10 mouse cellular contexts compared by ENCODE assay signal in genomic region chr13:36583481-36584151, GRCm38 (mm10).
DNase-seq lines count a peak whose midpoint lies in the region; ATAC-seq and TF ChIP-seq lines count a peak whose summit lies in the region.
"Had no signal": no experiment of that assay in that cellular context is flagged by ENCODE, and none has a peak within 500 bp of the region (broad histone marks: within the 10 kb centered on the region; RNA-seq: fewer than 3 reads in every experiment).

No protein-coding gene starts in this region.

- H3K36me3 ChIP-seq in liver, adult 2 months (ENCODE audit: control insufficient read depth, insufficient read depth, low read length) = no peaks in the 10 kb centered on the region
- H3K36me3 ChIP-seq in embryonic facial prominence, embryonic 14.5 days (ENCODE audit: control insufficient read depth, insufficient read depth, low read length) = no peaks in the 10 kb centered on the region
- no peaks in the 10 kb centered on the region for H3K36me3 ChIP-seq in limb, embryonic 10.5 days
- H3K36me3 ChIP-seq in neural tube, embryonic 14.5 days (ENCODE audit: control insufficient read depth, insufficient read depth, low read length) = no peaks in the 10 kb centered on the region
- H3K36me3 ChIP-seq: liver, embryonic 13.5 days had no signal

- no peaks in the 10 kb centered on the region for H3K79me2 ChIP-seq in liver, adult 2 months (ENCODE audit: control insufficient read depth, insufficient read depth, low read length)

- peaks cover 13% of the 10 kb centered on the region for H3K4me1 ChIP-seq in liver, adult 2 months (ENCODE audit: control insufficient read depth, insufficient read depth, low read length)
- H3K4me1 ChIP-seq in embryonic facial prominence, embryonic 14.5 days (ENCODE audit: control insufficient read depth, insufficient read depth, low read length) = peaks cover 17% of the 10 kb centered on the region
- peaks cover 39% of the 10 kb centered on the region for H3K4me1 ChIP-seq in limb, embryonic 10.5 days
- peaks cover 23% of the 10 kb centered on the region for H3K4me1 ChIP-seq in neural tube, embryonic 14.5 days (ENCODE audit: control insufficient read depth, insufficient read depth, low read length)

- H3K9me3 ChIP-seq in embryonic facial prominence, embryonic 14.5 days (ENCODE audit: control insufficient read depth, low read length) = peaks cover 5% of the 10 kb centered on the region; the same call in 1 of the 2 replicates
- H3K9me3 ChIP-seq in limb, embryonic 10.5 days (replicated peaks) = no peaks in the 10 kb centered on the region
- no peaks in the 10 kb centered on the region for H3K9me3 ChIP-seq in neural tube, embryonic 14.5 days (ENCODE audit: control insufficient read depth, low read length)
- H3K9me3 ChIP-seq: liver, embryonic 13.5 days had no signal

- no peak for DNase-seq in liver, adult 2 months (ENCODE audit: extremely low read depth, low read depth, low spot score)
- no peak for DNase-seq in liver
- DNase-seq in embryonic facial prominence, embryonic 14.5 days (ENCODE audit: low spot score) = peak; percentile 29
- peak; percentile 71 for DNase-seq in limb, embryonic 10.5 days (ENCODE audit: low spot score)
- DNase-seq in right cerebral cortex, postnatal 10 days (ENCODE audit: low spot score in 2 of 2) = no peak
- no peak for DNase-seq in layer of hippocampus, adult 2 months (ENCODE audit: low spot score in 2 of 2)
- DNase-seq: liver, embryonic 13.5 days; thymus, adult 18-20 months had no signal

- no peak for TF ChIP-seq CTCF in liver, adult 2 months (IDR thresholded peaks at IDR 0.05; ENCODE audit: low read depth, low read length)
- TF ChIP-seq CTCF in layer of hippocampus, adult 2 months (conservative IDR thresholded peaks at IDR 0.05) = no peak

- H3K27ac ChIP-seq in liver, adult 2 months (replicated peaks; ENCODE audit: insufficient read depth, low read depth, low read length) = no peak overlapping the region
- H3K27ac ChIP-seq in embryonic facial prominence, embryonic 14.5 days (replicated peaks; ENCODE audit: low read depth, low read length) = no peak overlapping the region
- H3K27ac ChIP-seq in limb, embryonic 10.5 days = peak overlapping the region; percentile 82
- H3K27ac ChIP-seq in neural tube, embryonic 14.5 days (ENCODE audit: low read depth, low read length) = peak overlapping the region; percentile 75
- no peak overlapping the region for H3K27ac ChIP-seq in layer of hippocampus, adult 2 months
- H3K27ac ChIP-seq: liver, embryonic 13.5 days had no signal

- no peak for ATAC-seq in embryonic facial prominence, embryonic 14.5 days (ENCODE audit: low read depth)
- ATAC-seq in neural tube, embryonic 14.5 days (ENCODE audit: low read depth) = peak; percentile 29
- ATAC-seq in CD4-positive, CD25-positive, alpha-beta regulatory T cell, adult 4 months = no peak

- H3K27me3 ChIP-seq in liver, adult 2 months (ENCODE audit: control insufficient read depth, insufficient read depth, low read length) = no peaks in the 10 kb centered on the region
- H3K27me3 ChIP-seq in embryonic facial prominence, embryonic 14.5 days (replicated peaks; ENCODE audit: control insufficient read depth, insufficient read depth, low read length) = no peaks in the 10 kb centered on the region; the same call in 1 of the 2 replicates
- H3K27me3 ChIP-seq in limb, embryonic 10.5 days (ENCODE audit: low read depth, poor library complexity, severe bottlenecking) = peaks cover 17% of the 10 kb centered on the region; the same call in 1 of the 2 replicates
- H3K27me3 ChIP-seq in neural tube, embryonic 14.5 days (ENCODE audit: control insufficient read depth, insufficient read depth, low read length) = no peaks in the 10 kb centered on the region

- peak overlapping the region; percentile 21 for H3K4me2 ChIP-seq in embryonic facial prominence, embryonic 14.5 days (ENCODE audit: low read depth, low read length)
- H3K4me2 ChIP-seq in neural tube, embryonic 14.5 days (ENCODE audit: low read depth, low read length) = peak overlapping the region; percentile 11; the same call in 1 of the 2 replicates
- H3K4me2 ChIP-seq: liver, embryonic 13.5 days had no signal

- H3K9ac ChIP-seq in liver, adult 2 months (ENCODE audit: low read depth, low read length) = no peak overlapping the region; the same call in 1 of the 2 replicates
- H3K9ac ChIP-seq in embryonic facial prominence, embryonic 14.5 days (ENCODE audit: low read depth, low read length) = no peak overlapping the region
- H3K9ac ChIP-seq in neural tube, embryonic 14.5 days (replicated peaks; ENCODE audit: low read depth, low read length) = peak overlapping the region; percentile 21; the same call in 1 of the 2 replicates
- H3K9ac ChIP-seq: liver, embryonic 13.5 days had no signal

- TF ChIP-seq POLR2A in liver, adult 2 months (IDR thresholded peaks at IDR 0.05; ENCODE audit: extremely low read depth, insufficient read depth, low read length) = no peak

- H3K4me3 ChIP-seq in liver, adult 2 months (ENCODE audit: insufficient read depth, low read depth, low read length) = peak overlapping the region; percentile 8; the same call in 1 of the 2 replicates
- no peak overlapping the region for H3K4me3 ChIP-seq in embryonic facial prominence, embryonic 14.5 days (ENCODE audit: low read depth, low read length)
- peak overlapping the region; percentile 32 for H3K4me3 ChIP-seq in limb, embryonic 10.5 days
- H3K4me3 ChIP-seq in neural tube, embryonic 14.5 days (ENCODE audit: low read depth, low read length) = no peak overlapping the region
- H3K4me3 ChIP-seq in layer of hippocampus, adult 2 months = no peak overlapping the region
- H3K4me3 ChIP-seq: liver, embryonic 13.5 days had no signal

- 26% methylated on average over 16 of the region's 16 CpGs for WGBS in liver, adult 2 months
- 10% methylated on average over 16 of the region's 16 CpGs for WGBS in embryonic facial prominence, embryonic 14.5 days
- 17% methylated on average over 16 of the region's 16 CpGs for WGBS in limb, embryonic 10.5 days
- WGBS in neural tube, embryonic 14.5 days = 18% methylated on average over 16 of the region's 16 CpGs

Comparison
In these comparisons a context has a peak if more than half of its experiments do, and no peak if none do; other contexts are left out.
1. DNase-seq: peak in embryonic facial prominence, embryonic 14.5 days (single experiment) and limb, embryonic 10.5 days (single experiment); none in liver, adult 2 months (single experiment), liver (single experiment), right cerebral cortex, postnatal 10 days (0 of 2) and layer of hippocampus, adult 2 months (0 of 2).
2. H3K27ac ChIP-seq: peak in limb, embryonic 10.5 days (single experiment) and neural tube, embryonic 14.5 days (single experiment); none in liver, adult 2 months (single experiment), embryonic facial prominence, embryonic 14.5 days (single experiment) and layer of hippocampus, adult 2 months (single experiment).
3. H3K4me3 ChIP-seq: peak in liver, adult 2 months (single experiment) and limb, embryonic 10.5 days (single experiment); none in embryonic facial prominence, embryonic 14.5 days (single experiment), neural tube, embryonic 14.5 days (single experiment) and layer of hippocampus, adult 2 months (single experiment).